Mouse (Mus musculus) heart, postnatal 25 days (tissue): ENCODE measurements at regions not wholly inside any gene's neighbourhood (a gene's known extent, or its start where the extent isn't known, plus 50 kb on each side); places are given as distances from the start of the nearest gene placed in this dataset.

Experiments used
- DNase-seq: peaks from one replicate; pipeline ENCODE4 v3.0.0; 2022; ENCODE audit warnings: low spot score
- intact Hi-C: fragments of 180-260 bp; cut with DNase I; formaldehyde crosslinking; loops from one replicate; pipeline ENCODE4 v1.15.1; 2025

GRCm38 (mm10) chr7:117316126-117316805 is 64.5 kb upstream of the Xylt1 start:
- intact Hi-C loops = no loop called here
- no peak for DNase-seq

DNA sequence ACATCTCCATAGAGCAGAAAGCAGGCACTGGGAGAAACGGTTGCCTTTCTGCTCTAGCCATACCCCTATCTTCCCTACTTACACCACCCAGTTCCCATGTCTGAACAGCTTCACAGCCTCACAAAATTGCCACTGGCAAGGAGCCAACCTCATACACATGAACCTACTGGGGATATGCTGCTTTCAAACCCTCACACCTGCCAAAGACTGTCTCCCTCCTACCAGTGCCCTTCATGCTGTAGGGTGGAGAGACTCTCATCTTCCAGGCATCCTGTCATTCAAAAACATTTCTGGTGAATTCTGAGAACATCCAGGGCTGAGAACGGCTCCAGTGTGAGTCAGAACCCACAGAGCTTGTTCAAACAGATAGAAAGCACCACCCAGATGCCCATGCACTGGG is 63.4 kb upstream of the Xylt1 start:
- intact Hi-C loops = no loop called here

DNA sequence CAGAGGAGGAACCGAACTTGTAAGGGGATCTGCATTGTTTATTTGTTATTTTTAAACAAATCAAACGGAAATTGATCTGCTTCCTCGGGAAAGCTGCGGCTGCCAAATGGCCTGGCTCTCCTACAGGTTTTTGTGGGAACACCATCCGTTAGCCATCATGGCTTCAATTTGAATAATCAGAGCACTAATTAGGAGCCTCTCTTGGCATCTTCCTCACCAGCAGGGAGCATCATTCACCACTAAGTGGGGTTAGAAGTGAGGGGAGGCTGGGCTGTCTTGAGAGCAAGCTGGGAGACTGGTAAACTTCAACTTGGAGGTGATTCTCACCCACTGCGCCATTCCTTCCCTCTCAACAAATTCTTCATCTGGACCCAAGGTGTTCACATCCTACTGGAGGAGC is 60.2 kb upstream of the Xylt1 start:
- intact Hi-C loops = no loop called here
- DNase-seq = no peak

More for the DNA sequence above, 63.4 kb upstream of the Xylt1 start:
- DNase-seq = no peak
